Mouse (Mus musculus) adrenal gland, postnatal 10 days (tissue): ENCODE measurements around the gene Coro2b. TPM values are rescaled to one million over a fixed set of nuclear protein-coding genes. Genes with fewer than 3 reads are reported as not detected.

Experiments
- DNase-seq: peaks from one replicate; pipeline ENCODE4 v3.0.0; 2021; ENCODE audit warnings: mixed read lengths
- total RNA-seq, 2 experiments: library from RNA; stranded (reverse); gene quantifications; 2 replicates each; pipeline ENCODE4 v1.2.3; 2021

The Coro2b gene
- total RNA-seq, 2 experiments from 2014 or later, result 18.1 to 22.3 TPM

GRCm38 (mm10) chr9:62539251-62539711 is 2.4 kb upstream of the Coro2b start:
- DNase-seq, result no peak

- no peak for DNase-seq
Observed at GRCm38 (mm10) chr9:62537941-62538340, 1.1 kb upstream of the Coro2b start.

GRCm38 (mm10) chr9:62536119-62536654 is 657 bp downstream of the Coro2b start:
- peak; percentile 27 for DNase-seq

GRCm38 (mm10) chr9:62535566-62535965 is 1.3 kb downstream of the Coro2b start:
- DNase-seq, result no peak

GRCm38 (mm10) chr9:62534691-62535090 is 2.2 kb downstream of the Coro2b start:
- DNase-seq, result no peak

GRCm38 (mm10) chr9:62534158-62534557 is 2.7 kb downstream of the Coro2b start:
- no peak for DNase-seq

GRCm38 (mm10) chr9:62532876-62533275 is 4.0 kb downstream of the Coro2b start:
- DNase-seq, result peak; percentile 27

- peak; percentile 80 for DNase-seq
Observed at GRCm38 (mm10) chr9:62531459-62532275, 5.2 kb downstream of the Coro2b start.

GRCm38 (mm10) chr9:62528527-62528926 is 8.3 kb downstream of the Coro2b start:
- DNase-seq, result no peak

- no peak for DNase-seq
Observed at GRCm38 (mm10) chr9:62526858-62527257, 10.0 kb downstream of the Coro2b start.

- DNase-seq, result peak; percentile 60
Observed at GRCm38 (mm10) chr9:62526451-62526850, 10.4 kb downstream of the Coro2b start.

GRCm38 (mm10) chr9:62524761-62525308 is 12.0 kb downstream of the Coro2b start:
- DNase-seq, result no peak

GRCm38 (mm10) chr9:62522791-62523471 is 13.9 kb downstream of the Coro2b start:
- peak; percentile 60 for DNase-seq

- DNase-seq, result peak; percentile 36
Observed at GRCm38 (mm10) chr9:62522211-62522610, 14.6 kb downstream of the Coro2b start.

GRCm38 (mm10) chr9:62521541-62521940 is 15.3 kb downstream of the Coro2b start:
- DNase-seq, result no peak

- DNase-seq, result no peak
Observed at GRCm38 (mm10) chr9:62520933-62521332, 15.9 kb downstream of the Coro2b start.

- DNase-seq, result no peak
Observed at GRCm38 (mm10) chr9:62519787-62520503, 16.9 kb downstream of the Coro2b start.

- DNase-seq, result no peak
Observed at GRCm38 (mm10) chr9:62519334-62519733, 17.5 kb downstream of the Coro2b start.

GRCm38 (mm10) chr9:62518572-62518971 is 18.3 kb downstream of the Coro2b start:
- DNase-seq, result no peak

GRCm38 (mm10) chr9:62517112-62517957 is 19.5 kb downstream of the Coro2b start:
- no peak for DNase-seq

GRCm38 (mm10) chr9:62515138-62515537 is 21.7 kb downstream of the Coro2b start:
- DNase-seq, result peak; percentile 33
